Comparison of ENCODE assay signal across 35 mouse cellular contexts in genomic region chr3:144638110-144638509, GRCm38 (mm10).
"Had no signal": no experiment of that assay in that cellular context is flagged by ENCODE, and none has a peak within 500 bp of the region (broad histone marks: within the 10 kb centered on the region; RNA-seq: fewer than 3 reads in every experiment).

No protein-coding gene starts in this region.

- H3K36me3 ChIP-seq: heart, embryonic 10.5 days; heart, embryonic 12.5 days; heart, embryonic 13.5 days; heart, embryonic 15.5 days; hindbrain, embryonic 10.5 days; hindbrain, embryonic 12.5 days; hindbrain, embryonic 13.5 days; hindbrain, embryonic 15.5 days; intestine, embryonic 15.5 days; kidney, embryonic 15.5 days had no signal

- H3K4me1 ChIP-seq: hindbrain, embryonic 12.5 days had no signal

- H3K27me3 ChIP-seq: heart, embryonic 12.5 days; heart, embryonic 13.5 days; heart, embryonic 15.5 days; hindbrain, embryonic 12.5 days; hindbrain, embryonic 13.5 days; hindbrain, embryonic 15.5 days; intestine, embryonic 15.5 days; kidney, embryonic 15.5 days had no signal

- H3K4me3 ChIP-seq: heart, embryonic 10.5 days; heart, embryonic 12.5 days; heart, embryonic 13.5 days; heart, embryonic 15.5 days; hindbrain, embryonic 10.5 days; hindbrain, embryonic 12.5 days; hindbrain, embryonic 13.5 days; hindbrain, embryonic 15.5 days; intestine, embryonic 15.5 days; kidney, embryonic 15.5 days; layer of hippocampus, adult 2 months; left cerebral cortex, adult 2 months had no signal

- H3K27ac ChIP-seq: heart, embryonic 10.5 days; heart, embryonic 13.5 days; heart, embryonic 15.5 days; hindbrain, embryonic 10.5 days; hindbrain, embryonic 12.5 days; hindbrain, embryonic 13.5 days; hindbrain, embryonic 14.5 days; hindbrain, embryonic 15.5 days; hindbrain, postnatal 0 days; intestine, embryonic 15.5 days; kidney, embryonic 15.5 days; kidney, postnatal 0 days; layer of hippocampus, adult 2 months; left cerebral cortex, adult 2 months had no signal

- H3K9ac ChIP-seq: heart, embryonic 12.5 days; heart, embryonic 13.5 days; heart, embryonic 15.5 days; hindbrain, embryonic 12.5 days; hindbrain, embryonic 13.5 days; hindbrain, embryonic 14.5 days; hindbrain, embryonic 15.5 days; intestine, embryonic 15.5 days; kidney, embryonic 15.5 days had no signal

- DNase-seq: heart, postnatal 14 days; heart, postnatal 36 days; heart, postnatal 4 days; kidney, adult 11 months; kidney, adult 18-20 months; kidney, adult 2 months; kidney, adult 8-10 months; kidney, adult 9 months; kidney, postnatal 10 days; kidney, postnatal 14 days; kidney, postnatal 25 days; kidney, postnatal 36 days; kidney, postnatal 4 days; layer of hippocampus, adult 9-11 months; layer of hippocampus, postnatal 36 days had no signal

- H3K9me3 ChIP-seq: heart, embryonic 10.5 days; heart, embryonic 15.5 days; hindbrain, embryonic 10.5 days; hindbrain, embryonic 12.5 days; hindbrain, embryonic 13.5 days; hindbrain, embryonic 15.5 days; intestine, embryonic 15.5 days; kidney, embryonic 15.5 days had no signal

- ATAC-seq: hindbrain, embryonic 16.5 days; hindbrain, postnatal 0 days; inflammation-experienced regulatory T-cells, adult 6 months; intestine, embryonic 15.5 days; intestine, embryonic 16.5 days; intestine, postnatal 0 days had no signal

- H3K4me2 ChIP-seq: heart, embryonic 11.5 days; heart, embryonic 12.5 days; heart, embryonic 13.5 days; heart, embryonic 15.5 days; hindbrain, embryonic 12.5 days; hindbrain, embryonic 13.5 days; hindbrain, embryonic 14.5 days; hindbrain, embryonic 15.5 days; intestine, embryonic 15.5 days; kidney, embryonic 15.5 days had no signal
